Mouse (Mus musculus) megakaryocyte-erythroid progenitor cell, adult 5-6 weeks (primary cell): ENCODE measurements at regions not wholly inside any gene's neighbourhood (a gene's known extent, or its start where the extent isn't known, plus 50 kb on each side); places are given as distances from the start of the nearest gene placed in this dataset.
"Not testable (repeated sequence)": the region's sequence is repeated elsewhere in the genome, so short reads cannot be mapped to it uniquely, and the experiment has no call there.

Experiments used
- ATAC-seq: replicated peaks from 2 replicates; pipeline ENCODE4 v1.8.0; 2016; ENCODE audit warnings: mild to moderate bottlenecking, inconsistent platforms; ENCODE audit not compliant: severe bottlenecking, poor library complexity, low FRiP score, low TSS enrichment

DNA sequence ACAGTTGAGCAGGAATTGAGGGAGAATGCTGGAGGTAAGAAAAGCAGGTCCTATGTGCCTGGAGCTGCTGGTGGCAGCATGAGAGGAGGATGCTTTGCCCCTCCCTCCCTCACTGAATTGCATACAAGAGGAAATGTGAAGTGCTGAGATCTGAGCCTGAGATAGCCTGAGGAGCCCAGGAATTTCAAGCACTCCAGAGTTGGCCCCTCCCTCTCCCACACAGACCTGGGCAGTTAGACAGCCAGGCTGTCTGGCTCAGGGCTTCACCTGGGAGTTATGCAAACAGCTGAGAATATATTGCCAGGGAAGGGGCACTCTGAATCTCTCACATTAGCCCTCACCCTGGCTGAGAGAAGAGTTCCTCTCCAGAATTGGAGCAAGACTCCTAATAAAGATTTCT, 937.8 kb upstream of the Zfp386 start:
- no peak for ATAC-seq

GRCm38 (mm10) chr12:115119134-115119826, 928.2 kb upstream of the Zfp386 start:
- ATAC-seq: not testable (repeated sequence)

DNA sequence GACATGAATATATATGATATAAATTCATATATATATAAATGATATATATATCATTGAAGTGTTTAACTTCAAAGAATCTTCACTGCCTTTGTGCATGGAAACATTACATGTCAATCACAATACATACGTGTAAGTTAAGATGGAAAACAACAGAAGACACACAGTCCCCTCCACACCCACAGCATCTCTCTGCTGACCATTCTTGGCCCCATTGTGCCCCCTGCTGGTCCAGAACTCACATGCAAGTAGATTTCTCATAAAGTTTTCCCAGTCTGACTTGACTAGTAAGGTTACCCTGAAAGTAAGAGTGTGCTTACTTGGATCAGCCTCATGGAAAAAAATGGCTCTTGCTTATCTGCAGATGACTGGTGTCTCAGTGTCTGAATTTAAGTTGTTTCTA, 926.3 kb upstream of the Zfp386 start:
- ATAC-seq: no peak

GRCm38 (mm10) chr12:115121899-115122298, 925.6 kb upstream of the Zfp386 start:
- ATAC-seq: no peak

GRCm38 (mm10) chr12:115132930-115133329, 914.6 kb upstream of the Zfp386 start:
- not testable (repeated sequence) for ATAC-seq

- not testable (repeated sequence) for ATAC-seq
These were observed 902.1 kb upstream of the Zfp386 start for GRCm38 (mm10) chr12:115145407-115145806.

- ATAC-seq: not testable (repeated sequence)
These were observed 901.1 kb upstream of the Zfp386 start for GRCm38 (mm10) chr12:115146471-115146870.

DNA sequence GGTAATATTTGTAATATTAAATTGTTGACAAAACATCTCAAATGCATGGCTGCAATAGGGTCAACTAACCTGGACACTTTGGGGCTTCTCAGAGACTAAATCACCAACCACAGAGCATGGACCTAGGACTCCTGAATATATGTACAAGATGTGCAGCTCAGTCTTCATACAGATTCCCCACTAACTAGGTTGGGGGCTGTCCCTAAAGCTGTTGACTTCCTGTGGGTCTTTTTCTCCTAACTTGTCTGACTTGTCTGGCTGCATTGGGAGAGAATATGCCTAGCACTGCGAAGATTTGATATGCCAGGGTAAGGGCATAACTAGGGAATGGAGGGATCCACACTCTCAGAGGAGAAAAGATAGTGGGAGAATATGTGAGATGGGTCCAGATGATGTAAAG, 895.6 kb upstream of the Zfp386 start:
- not testable (repeated sequence) for ATAC-seq

DNA sequence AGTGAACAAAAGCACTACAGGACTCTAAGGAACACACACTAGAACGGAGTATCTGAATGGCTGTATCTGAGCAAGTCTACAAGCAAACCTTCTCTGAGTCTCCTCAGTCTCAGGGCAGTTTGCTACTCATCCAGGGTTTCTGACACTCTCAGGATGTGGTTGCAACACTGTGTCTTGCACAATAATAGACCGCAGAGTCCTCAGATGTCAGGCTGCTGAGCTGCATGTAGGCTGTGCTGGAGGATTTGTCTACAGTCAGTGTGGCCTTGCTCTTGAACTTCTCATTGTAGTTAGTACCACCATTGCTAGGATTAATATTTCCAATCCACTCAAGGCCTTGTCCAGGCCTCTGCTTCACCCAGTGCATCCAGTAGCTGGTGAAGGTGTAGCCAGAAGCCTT, 889.3 kb upstream of the Zfp386 start:
- not testable (repeated sequence) for ATAC-seq

DNA sequence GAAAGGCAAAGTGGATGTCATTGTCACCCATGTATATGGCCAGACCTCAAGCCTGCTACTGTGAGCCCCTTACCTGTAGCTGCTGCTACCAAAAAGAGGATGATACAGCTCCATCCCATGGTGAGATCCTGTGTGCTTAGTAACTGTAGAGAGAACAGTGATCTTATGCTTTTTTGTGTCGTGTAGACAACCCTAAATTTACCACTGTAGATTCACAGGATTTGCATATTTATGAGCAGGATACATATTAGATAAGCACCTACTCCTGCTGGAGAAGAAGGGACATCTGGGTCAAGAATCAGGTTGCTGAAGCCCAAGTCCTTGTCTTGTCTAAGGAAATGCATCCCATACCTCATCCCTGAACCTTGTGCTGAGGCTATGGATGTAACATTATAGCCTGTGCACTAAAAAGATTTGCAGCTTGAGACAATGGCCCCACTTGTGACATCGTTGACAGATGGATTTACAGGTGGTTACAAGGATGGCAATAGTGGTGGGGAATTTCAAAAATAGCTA, 888.7 kb upstream of the Zfp386 start:
- not testable (repeated sequence) for ATAC-seq

DNA sequence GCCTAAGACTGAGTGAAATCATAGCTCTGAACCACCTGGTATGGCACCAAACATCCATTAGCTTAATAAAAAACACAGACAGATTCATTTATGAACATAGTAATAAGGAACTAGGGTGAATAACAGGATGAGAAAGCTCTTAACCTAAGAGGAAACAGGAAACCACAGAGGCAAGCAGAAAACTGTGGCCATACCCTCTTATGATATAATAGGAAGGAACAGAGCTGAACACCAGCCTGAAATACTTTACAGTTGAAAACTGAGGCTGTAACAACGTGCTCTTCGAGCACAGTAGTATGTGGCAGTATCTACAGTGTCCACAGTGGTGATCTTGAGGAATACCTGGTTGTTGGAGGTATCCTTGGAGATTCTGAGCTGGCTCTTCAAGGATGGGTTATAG, 882.0 kb upstream of the Zfp386 start:
- ATAC-seq: not testable (repeated sequence)

- not testable (repeated sequence) for ATAC-seq
These were observed 881.5 kb upstream of the Zfp386 start for GRCm38 (mm10) chr12:115166006-115166405.

DNA sequence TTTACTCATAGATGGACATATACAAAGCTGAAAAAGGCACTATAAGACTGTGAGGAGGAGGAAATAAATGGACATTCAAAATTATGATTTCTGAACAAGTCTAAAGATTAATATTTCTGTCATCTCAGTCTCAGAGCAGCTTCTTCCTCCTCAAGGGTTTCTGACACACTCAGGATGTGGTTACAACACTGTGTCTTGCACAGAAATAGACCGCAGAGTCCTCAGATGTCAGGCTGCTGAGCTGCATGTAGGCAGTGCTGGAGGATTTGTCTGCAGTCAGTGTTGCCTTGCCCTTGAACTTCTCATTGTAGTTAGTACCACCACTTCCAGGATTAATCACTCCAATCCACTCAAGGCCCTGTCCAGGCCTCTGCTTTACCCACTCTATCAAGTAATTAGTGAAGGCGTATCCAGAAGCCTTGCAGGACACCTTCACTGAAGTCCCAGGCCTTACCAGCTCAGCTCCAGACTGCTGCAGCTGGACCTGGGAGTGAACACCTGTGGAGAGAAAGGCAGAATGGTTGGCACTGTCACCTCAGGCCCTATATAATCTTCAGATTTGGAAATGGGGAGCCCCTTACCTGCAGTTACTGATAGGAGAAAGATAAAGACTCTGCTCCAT, 853.9 kb upstream of the Zfp386 start:
- ATAC-seq: no peak

GRCm38 (mm10) chr12:115197322-115198117, 850.0 kb upstream of the Zfp386 start:
- ATAC-seq: no peak

DNA sequence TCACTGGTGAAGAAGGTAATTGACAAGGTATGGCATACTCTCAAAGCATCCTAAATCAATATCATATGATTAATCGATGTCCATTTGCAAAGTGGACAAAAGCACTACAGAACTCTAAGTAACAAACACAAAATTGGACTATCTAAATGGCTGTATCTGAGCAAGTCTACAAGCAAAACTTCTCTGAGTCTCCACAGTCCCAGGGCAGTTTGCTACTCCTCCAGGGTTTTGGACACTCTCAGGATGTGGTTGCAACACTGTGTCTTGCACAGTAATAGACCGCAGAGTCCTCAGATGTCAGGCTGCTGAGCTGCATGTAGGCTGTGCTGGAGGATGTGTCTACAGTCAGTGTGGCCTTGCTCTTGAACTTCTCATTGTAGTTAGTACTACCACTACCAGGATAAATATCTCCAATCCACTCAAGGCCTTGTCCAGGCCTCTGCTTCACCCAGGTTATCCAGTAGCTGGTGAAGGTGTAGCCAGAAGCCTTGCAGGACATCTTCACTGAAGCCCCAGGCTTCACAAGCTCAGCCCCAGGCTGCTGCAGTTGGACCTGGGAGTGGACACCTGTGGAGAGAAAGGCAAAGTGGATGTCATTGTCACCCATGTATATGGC, 839.6 kb upstream of the Zfp386 start:
- not testable (repeated sequence) for ATAC-seq

DNA sequence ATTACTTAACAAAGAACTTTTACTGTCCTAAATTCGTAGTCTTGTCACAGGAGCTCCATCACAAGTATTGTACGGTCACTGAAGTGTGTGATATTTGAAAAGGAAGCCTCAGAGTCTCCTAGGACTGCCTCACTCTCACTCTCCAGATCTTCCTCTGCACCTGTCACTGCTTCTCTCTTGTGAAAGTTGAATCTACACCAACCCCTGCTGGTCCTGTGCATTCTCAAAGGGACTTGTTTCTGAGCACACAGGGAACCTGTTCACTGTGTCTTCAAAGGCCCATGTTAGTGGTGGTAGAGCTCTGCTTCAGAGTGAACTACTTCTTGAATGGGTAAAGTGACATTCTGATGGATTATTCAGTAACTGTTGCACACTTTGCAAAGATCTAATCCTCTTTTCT, 824.9 kb upstream of the Zfp386 start:
- ATAC-seq: no peak

GRCm38 (mm10) chr12:115229965-115230364, 817.6 kb upstream of the Zfp386 start:
- no peak for ATAC-seq

- not testable (repeated sequence) for ATAC-seq
These were observed 804.9 kb upstream of the Zfp386 start for GRCm38 (mm10) chr12:115242661-115243060.

GRCm38 (mm10) chr12:115247298-115247697, 800.2 kb upstream of the Zfp386 start:
- not testable (repeated sequence) for ATAC-seq

- no peak for ATAC-seq
These were observed 789.7 kb upstream of the Zfp386 start for GRCm38 (mm10) chr12:115257802-115258201.
